8 mouse cellular contexts compared by ENCODE assay signal in the genomic region with DNA sequence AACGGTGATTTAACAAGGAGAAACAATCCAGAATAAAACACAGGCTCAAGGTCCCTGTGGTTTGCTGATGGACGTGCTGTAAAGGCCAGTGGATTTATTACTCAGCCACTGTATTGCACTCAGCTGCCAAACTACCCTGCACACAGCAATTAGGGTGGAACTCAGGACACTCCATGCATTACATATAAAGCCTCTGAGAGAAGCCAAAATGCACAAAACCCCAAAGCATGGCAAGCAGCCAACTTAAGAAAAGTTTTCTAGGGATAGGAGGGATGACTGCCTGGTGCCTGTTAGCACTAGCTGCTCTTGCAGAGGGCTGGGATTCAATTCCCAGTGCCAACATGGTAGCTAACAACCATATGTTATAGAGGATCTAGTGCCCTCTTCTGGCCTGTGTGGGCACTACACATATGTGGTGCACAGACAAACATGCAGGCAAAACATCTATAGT. TPM values are rescaled to one million over a fixed set of nuclear protein-coding genes. Genes with fewer than 3 reads are reported as not detected.
DNase-seq lines count a peak whose midpoint lies in the region; ATAC-seq and TF ChIP-seq lines count a peak whose summit lies in the region.

No protein-coding gene starts in this region.

- TF ChIP-seq CTCF in liver, postnatal 0 days (IDR thresholded peaks at IDR 0.05; ENCODE audit: low read depth), result peak; percentile 69

- peak; percentile 38; the same call in 1 of the 2 replicates for ATAC-seq in embryonic facial prominence, embryonic 14.5 days (ENCODE audit: low read depth)
- ATAC-seq in liver, postnatal 0 days, result no peak

- no peak for TF ChIP-seq EP300 in liver, postnatal 0 days (IDR thresholded peaks at IDR 0.05; ENCODE audit: low read depth)

- no peaks in the 10 kb centered on the region for H3K27me3 ChIP-seq in embryonic facial prominence, embryonic 14.5 days (replicated peaks; ENCODE audit: control insufficient read depth, insufficient read depth, low read length)
- no peaks in the 10 kb centered on the region for H3K27me3 ChIP-seq in liver, postnatal 0 days (ENCODE audit: insufficient read depth, low read length)

- no peaks in the 10 kb centered on the region for H3K36me3 ChIP-seq in embryonic facial prominence, embryonic 14.5 days (ENCODE audit: control insufficient read depth, insufficient read depth, low read length)
- no peaks in the 10 kb centered on the region for H3K36me3 ChIP-seq in liver, postnatal 0 days (replicated peaks; ENCODE audit: insufficient read depth, low read length)

- H3K27ac ChIP-seq in embryonic facial prominence, embryonic 14.5 days (replicated peaks; ENCODE audit: low read depth, low read length), result no peak overlapping the region; the same call in 1 of the 2 replicates
- H3K27ac ChIP-seq in liver, postnatal 0 days (ENCODE audit: low read depth), result no peak overlapping the region

- H3K4me2 ChIP-seq in embryonic facial prominence, embryonic 14.5 days (ENCODE audit: low read depth, low read length), result no peak overlapping the region
- no peak overlapping the region for H3K4me2 ChIP-seq in liver, postnatal 0 days (ENCODE audit: low read depth, low read length)

- no peak overlapping the region for H3K9ac ChIP-seq in embryonic facial prominence, embryonic 14.5 days (ENCODE audit: low read depth, low read length)
- H3K9ac ChIP-seq in liver, postnatal 0 days (replicated peaks), result no peak overlapping the region

- peaks cover 38% of the 10 kb centered on the region for H3K4me1 ChIP-seq in embryonic facial prominence, embryonic 14.5 days (ENCODE audit: control insufficient read depth, insufficient read depth, low read length)
- peaks cover 23% of the 10 kb centered on the region for H3K4me1 ChIP-seq in liver, postnatal 0 days (ENCODE audit: insufficient read depth)

- 67% methylated on average over 2 of the region's 2 CpGs for WGBS in embryonic facial prominence, embryonic 14.5 days
- WGBS in liver, postnatal 0 days (ENCODE audit: insufficient replicate concordance), result 85% methylated on average over 2 of the region's 2 CpGs

- H3K4me3 ChIP-seq in embryonic facial prominence, embryonic 14.5 days (ENCODE audit: low read depth, low read length), result no peak overlapping the region
- H3K4me3 ChIP-seq in liver, postnatal 0 days (ENCODE audit: low read depth, low read length), result no peak overlapping the region

- peak; percentile 77 to 90 for DNase-seq in adrenal gland, adult (ENCODE audit: inconsistent age in 2 of 2, low spot score in 1 of 2)
- DNase-seq in adrenal gland, postnatal 25 days, result no peak
- peak; percentile 45 for DNase-seq in CD4-positive helper T cell, adult 2 months (ENCODE audit: low read depth, low spot score)
- peak; percentile 78 for DNase-seq in embryonic facial prominence, embryonic 14.5 days (ENCODE audit: low spot score)
- peak; percentile 42 for DNase-seq in liver, postnatal 0 days
- DNase-seq in layer of hippocampus, adult 18-20 months (ENCODE audit: low spot score in 2 of 2), result no peak
- DNase-seq in cerebellum, adult 9-10 months, result no peak
- no peak for DNase-seq in ovary, postnatal 10 days (ENCODE audit: low spot score)

- peaks cover 5% of the 10 kb centered on the region; the same call in 1 of the 2 replicates for H3K9me3 ChIP-seq in embryonic facial prominence, embryonic 14.5 days (ENCODE audit: control insufficient read depth, low read length)
- H3K9me3 ChIP-seq in liver, postnatal 0 days (ENCODE audit: low read length), result no peaks in the 10 kb centered on the region

RNA-seq across cellular contexts. Expression of a gene that starts 45.3 kb away (rescaled TPM):
- total RNA-seq in adrenal gland, postnatal 25 days (2021), result 74.6 and 95.4 TPM in 2 replicates
- 21.8 and 23.4 TPM in 2 replicates for polyA plus RNA-seq in embryonic facial prominence, embryonic 14.5 days (2014; fragmentation: Nextera tagmentation; extraction: Ambion mirVana)
- polyA plus RNA-seq in liver, postnatal 0 days (2015; fragmentation: Nextera tagmentation; extraction: Ambion mirVana), result 3.0 and 3.6 TPM in 2 replicates
- 100 to 1,000 TPM; 191 to 195 TPM for total RNA-seq in layer of hippocampus, adult 18-20 months (2021)

RNA-seq across cellular contexts. Expression of a gene that starts 45.7 kb away (rescaled TPM):
- total RNA-seq in adrenal gland, postnatal 25 days (2021), result 0.81 and 2.3 TPM in 2 replicates
- 4.2 and 7.9 TPM in 2 replicates for polyA plus RNA-seq in embryonic facial prominence, embryonic 14.5 days (2014; fragmentation: Nextera tagmentation; extraction: Ambion mirVana)
- 0.54 and 0.56 TPM in 2 replicates for polyA plus RNA-seq in liver, postnatal 0 days (2015; fragmentation: Nextera tagmentation; extraction: Ambion mirVana)
- 1 to 10 TPM; 7.3 to 7.9 TPM for total RNA-seq in layer of hippocampus, adult 18-20 months (2021)

Comparison
In these comparisons a context has a peak if more than half of its experiments do, and no peak if none do; other contexts are left out.
1. DNase-seq: peak in adrenal gland, adult (2 of 2), CD4-positive helper T cell, adult 2 months (single experiment), embryonic facial prominence, embryonic 14.5 days (single experiment) and liver, postnatal 0 days (single experiment); none in adrenal gland, postnatal 25 days (single experiment), layer of hippocampus, adult 18-20 months (0 of 2), cerebellum, adult 9-10 months (single experiment) and ovary, postnatal 10 days (single experiment).